Mouse (Mus musculus) bone marrow, adult 2 months (tissue): Measurements from ENCODE around the gene Togaram2.
"Not testable (repeated sequence)": the region's sequence is repeated elsewhere in the genome, so short reads cannot be mapped to it uniquely, and the experiment has no call there.

Experiments used
- CTCF ChIP-seq: fragments of 200-500 bp; IDR thresholded peaks from 2 replicates; pipeline ENCODE4 v1.5.1; 2011; ENCODE audit warnings: low read length, control low read depth; ENCODE audit not compliant: control insufficient read depth, insufficient read depth
- POLR2A ChIP-seq: fragments of 200-500 bp; IDR thresholded peaks from 2 replicates; pipeline ENCODE4 v1.6.1; 2011; ENCODE audit warnings: low read depth, mild to moderate bottlenecking, control low read depth, low read length, borderline replicate concordance; ENCODE audit not compliant: control insufficient read depth

DNA sequence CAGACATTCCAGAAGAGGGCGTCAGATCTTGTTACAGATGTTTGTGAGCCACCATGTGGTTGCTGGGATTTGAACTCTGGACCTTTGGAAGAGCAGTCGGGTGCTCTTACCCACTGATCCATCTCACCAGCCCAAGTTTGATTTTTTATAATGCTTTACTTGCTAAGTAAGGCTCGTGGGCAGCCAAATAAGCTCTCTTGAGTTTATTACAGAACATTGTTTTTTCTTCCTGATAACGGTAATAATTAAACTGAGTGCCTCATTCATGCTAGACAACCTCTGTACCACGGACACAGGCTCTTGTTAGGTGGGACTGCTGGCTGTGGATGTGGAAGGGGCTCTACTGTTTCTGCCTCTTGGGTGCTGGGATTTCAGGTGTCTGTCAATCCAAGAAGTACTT lies 34.0 kb upstream of the Togaram2 start:
- not testable (repeated sequence) for TF ChIP-seq POLR2A, CTCF
